Mouse (Mus musculus) left cerebral cortex, adult 18-20 months (tissue): ENCODE results near the gene Fam122b. TPM values are rescaled to one million over a fixed set of nuclear protein-coding genes. Genes with fewer than 3 reads are reported as not detected.

Source experiments
- DNase-seq, 2 experiments: peaks; one replicate each; pipeline ENCODE4 v3.0.0; 2021 to 2022; ENCODE audit warnings: low spot score in 2 of 2, mixed read lengths in 1 of 2
- total RNA-seq, 2 experiments: library from RNA; stranded (reverse); gene quantifications; 2 replicates each; pipeline ENCODE4 v1.2.3; 2021

The Fam122b gene
- total RNA-seq, 2 experiments from 2014 or later: 4.0 to 4.2 TPM

- no peak for DNase-seq
Observed at GRCm38 (mm10) chrX:53201616-53202015, 68.0 kb downstream of the Fam122b start.

GRCm38 (mm10) chrX:53197681-53198080 lies 71.9 kb downstream of the Fam122b start:
- no peak for DNase-seq

GRCm38 (mm10) chrX:53196392-53196791 lies 73.2 kb downstream of the Fam122b start:
- DNase-seq: no peak

Other genes with a start within 250 kb of the Fam122b start
- not detected for gene Plac1, start 29.7 kb downstream of the Fam122b start, total RNA-seq
- not detected for gene Fam122c, start 3.6 kb upstream of the Fam122b start, total RNA-seq
- 10 to 100 TPM; 14.3 to 16.1 TPM for gene Mospd1, start 100.7 kb upstream of the Fam122b start, total RNA-seq
- gene Etd, start 165.1 kb upstream of the Fam122b start, total RNA-seq: not detected